ENCODE assay signal across 33 mouse cellular contexts in genomic region chr10:113652100-113652499, GRCm38 (mm10).
"Had no signal": no experiment of that assay in that cellular context is flagged by ENCODE, and none has a peak within 500 bp of the region (broad histone marks: within the 10 kb centered on the region; RNA-seq: fewer than 3 reads in every experiment).

No protein-coding gene starts in this region.

- H3K9ac ChIP-seq: heart, embryonic 12.5 days; heart, embryonic 13.5 days; heart, embryonic 15.5 days; hindbrain, embryonic 12.5 days; hindbrain, embryonic 13.5 days; hindbrain, embryonic 14.5 days; hindbrain, embryonic 15.5 days; intestine, embryonic 15.5 days had no signal

- H3K4me3 ChIP-seq: heart, adult 2 months; heart, embryonic 10.5 days; heart, embryonic 12.5 days; heart, embryonic 13.5 days; heart, embryonic 15.5 days; hindbrain, embryonic 10.5 days; hindbrain, embryonic 12.5 days; hindbrain, embryonic 13.5 days; hindbrain, embryonic 15.5 days; intestine, embryonic 15.5 days; layer of hippocampus, adult 2 months; left cerebral cortex, adult 2 months had no signal

- H3K9me3 ChIP-seq: heart, embryonic 10.5 days; heart, embryonic 12.5 days; heart, embryonic 13.5 days; heart, embryonic 15.5 days; hindbrain, embryonic 10.5 days; hindbrain, embryonic 12.5 days; hindbrain, embryonic 13.5 days; hindbrain, embryonic 15.5 days; intestine, embryonic 15.5 days had no signal

- H3K4me2 ChIP-seq: heart, embryonic 11.5 days; heart, embryonic 12.5 days; heart, embryonic 13.5 days; heart, embryonic 15.5 days; hindbrain, embryonic 12.5 days; hindbrain, embryonic 13.5 days; hindbrain, embryonic 14.5 days; hindbrain, embryonic 15.5 days; intestine, embryonic 15.5 days had no signal

- H3K27me3 ChIP-seq: heart, embryonic 12.5 days; heart, embryonic 13.5 days; heart, embryonic 15.5 days; hindbrain, embryonic 12.5 days; hindbrain, embryonic 13.5 days; hindbrain, embryonic 15.5 days; intestine, embryonic 15.5 days had no signal

- ATAC-seq: hindbrain, embryonic 16.5 days; hindbrain, postnatal 0 days; inflammation-experienced regulatory T-cells, adult 6 months; intestine, embryonic 15.5 days; intestine, embryonic 16.5 days; intestine, postnatal 0 days had no signal

- DNase-seq: heart, adult 2 months; heart, postnatal 10 days; heart, postnatal 14 days; heart, postnatal 36 days; heart, postnatal 4 days; kidney, adult 18-20 months; kidney, adult 2 months; kidney, adult 8-10 months; kidney, adult 9 months; kidney, postnatal 14 days; kidney, postnatal 25 days; kidney, postnatal 36 days; layer of hippocampus, adult 9-11 months; layer of hippocampus, postnatal 36 days had no signal

- H3K27ac ChIP-seq: heart, adult 2 months; heart, embryonic 10.5 days; heart, embryonic 13.5 days; heart, embryonic 15.5 days; hindbrain, embryonic 10.5 days; hindbrain, embryonic 12.5 days; hindbrain, embryonic 13.5 days; hindbrain, embryonic 14.5 days; hindbrain, embryonic 15.5 days; hindbrain, postnatal 0 days; intestine, embryonic 15.5 days; kidney, postnatal 0 days; layer of hippocampus, adult 2 months; left cerebral cortex, adult 2 months had no signal

- H3K4me1 ChIP-seq: heart, embryonic 10.5 days; heart, embryonic 12.5 days; heart, embryonic 13.5 days; heart, embryonic 15.5 days; hindbrain, embryonic 10.5 days; hindbrain, embryonic 12.5 days; hindbrain, embryonic 13.5 days; hindbrain, embryonic 15.5 days; intestine, embryonic 15.5 days had no signal

- H3K36me3 ChIP-seq: heart, embryonic 10.5 days; heart, embryonic 12.5 days; heart, embryonic 13.5 days; heart, embryonic 15.5 days; hindbrain, embryonic 10.5 days; hindbrain, embryonic 12.5 days; hindbrain, embryonic 13.5 days; hindbrain, embryonic 15.5 days; intestine, embryonic 15.5 days had no signal
